Mouse (Mus musculus) embryonic facial prominence, embryonic 11.5 days (tissue): ENCODE measurements around the gene Scd1. TPM values are rescaled to one million over a fixed set of nuclear protein-coding genes. Genes with fewer than 3 reads are reported as not detected.
A peak's percentile ranks its signal among the peaks of the same experiment; 100 is the strongest.

Experiments used
- ATAC-seq: fragments of 200-750 bp; cut with Nextera tagmentation; replicated peaks from 2 replicates; pipeline ENCODE4 v1.8.0; 2017; ENCODE audit warnings: low read depth; ENCODE audit not compliant: insufficient number of reproducible peaks, low FRiP score, low TSS enrichment
- DNase-seq: peaks from one replicate; pipeline ENCODE4 v3.0.0-alpha.2; 2015; ENCODE audit warnings: low spot score
- H3K27ac ChIP-seq: fragments of 300-500 bp; sonication (generic); replicated peaks from 2 replicates; pipeline ENCODE4 v1.5.1; 2014; ENCODE audit warnings: mild to moderate bottlenecking, low read depth, low read length, control low read depth
- H3K27me3 ChIP-seq: fragments of 300-500 bp; sonication (generic); 2 replicates; pipeline ENCODE4 v1.6.1; 2014; ENCODE audit warnings: mild to moderate bottlenecking, low read length, moderate library complexity, mixed read lengths; ENCODE audit not compliant: control insufficient read depth, insufficient read depth
- H3K36me3 ChIP-seq: fragments of 300-500 bp; sonication (generic); replicated peaks from 2 replicates; pipeline ENCODE4 v1.6.1; 2014; ENCODE audit warnings: low read depth, mild to moderate bottlenecking, low read length, moderate library complexity, mixed read lengths; ENCODE audit not compliant: control insufficient read depth, insufficient read depth
- H3K4me1 ChIP-seq: fragments of 300-500 bp; sonication (generic); 2 replicates; pipeline ENCODE4 v1.6.1; 2014; ENCODE audit warnings: low read length, mixed read lengths; ENCODE audit not compliant: control insufficient read depth, insufficient read depth
- H3K4me2 ChIP-seq: fragments of 300-500 bp; sonication (generic); 2 replicates; pipeline ENCODE4 v1.6.1; 2014; ENCODE audit warnings: low read depth, mild to moderate bottlenecking, control low read depth, low read length, moderate library complexity
- H3K4me3 ChIP-seq: fragments of 300-500 bp; sonication (generic); 2 replicates; pipeline ENCODE4 v1.5.1; 2014; ENCODE audit warnings: low read depth, low read length, control low read depth
- H3K9ac ChIP-seq: fragments of 300-500 bp; sonication (generic); replicated peaks from 2 replicates; pipeline ENCODE4 v1.6.1; 2014; ENCODE audit warnings: mild to moderate bottlenecking, control low read depth, low read length
- H3K9me3 ChIP-seq: fragments of 300-500 bp; sonication (generic); replicated peaks from 2 replicates; pipeline ENCODE4 v1.6.1; 2016; ENCODE audit warnings: mild to moderate bottlenecking, low read length, inconsistent platforms, mixed read lengths; ENCODE audit not compliant: control insufficient read depth
- whole genome bisulfite sequencing: fragments of 180-500 bp; shearing (Covaris S2); extraction: QIAGEN DNeasy Blood & Tissue Kit; methylation state at CpG from one replicate; pipeline ENCODE4 v1.1.7; 2014; 5-methylcytosine and 5-hydroxymethylcytosine counted together
- polyA plus RNA-seq: library from polyadenylated mRNA; unstranded; fragments of >200 nt; fragmentation: Nextera tagmentation; extraction: Ambion mirVana; gene quantifications from 2 replicates; pipeline ENCODE4 v1.2.1, GENCODE M21; 2014

Scd1 gene
- polyA plus RNA-seq, 1 experiment from 2014 or later = 14.2 TPM

GRCm38 (mm10) chr19:44427721-44428120 is 20.0 kb upstream of the Scd1 start:
- H3K36me3 ChIP-seq = no peaks in the 10 kb centered on the region
- H3K27ac ChIP-seq = no peak overlapping the region
- no peak overlapping the region for H3K4me2 ChIP-seq
- H3K4me1 ChIP-seq = no peaks in the 10 kb centered on the region
- ATAC-seq = no peak
- no peak overlapping the region for H3K9ac ChIP-seq
- DNase-seq = no peak
- no peak overlapping the region for H3K4me3 ChIP-seq
- WGBS = 77% methylated on average over 1 of the region's 1 CpGs
- no peaks in the 10 kb centered on the region for H3K27me3 ChIP-seq
- H3K9me3 ChIP-seq = no peaks in the 10 kb centered on the region

GRCm38 (mm10) chr19:44422051-44422631 is 14.5 kb upstream of the Scd1 start:
- Histone ChIP-seq H3K9me3 (no peaks in the 10 kb centered on the region), H3K4me3 (no peak overlapping the region), H3K9ac (no peak overlapping the region), H3K36me3 (no peaks in the 10 kb centered on the region), H3K27me3 (no peaks in the 10 kb centered on the region), H3K4me2 (no peak overlapping the region), H3K27ac (no peak overlapping the region), H3K4me1 (no peaks in the 10 kb centered on the region)
- no peak for DNase-seq
- ATAC-seq = no peak
- WGBS = 80% methylated on average over 8 of the region's 8 CpGs

GRCm38 (mm10) chr19:44419530-44419929 is 11.9 kb upstream of the Scd1 start:
- Histone ChIP-seq H3K9ac (no peak overlapping the region), H3K27ac (no peak overlapping the region), H3K4me3 (no peak overlapping the region), H3K4me2 (no peak overlapping the region), H3K36me3 (no peaks in the 10 kb centered on the region), H3K4me1 (no peaks in the 10 kb centered on the region), H3K27me3 (no peaks in the 10 kb centered on the region), H3K9me3 (no peaks in the 10 kb centered on the region)
- no peak for DNase-seq
- ATAC-seq = no peak
- WGBS = 55% methylated on average over 11 of the region's 11 CpGs

- no peak overlapping the region for H3K27ac ChIP-seq
- H3K36me3 ChIP-seq = no peaks in the 10 kb centered on the region
- no peak overlapping the region for H3K4me2 ChIP-seq
- H3K4me1 ChIP-seq = no peaks in the 10 kb centered on the region
- H3K9ac ChIP-seq = no peak overlapping the region
- ATAC-seq = no peak; the same call in 1 of the 2 replicates
- DNase-seq = peak; percentile 87
- whole genome bisulfite sequencing = 21% methylated on average over 4 of the region's 4 CpGs
- H3K4me3 ChIP-seq = no peak overlapping the region
- H3K27me3 ChIP-seq = no peaks in the 10 kb centered on the region
- no peaks in the 10 kb centered on the region for H3K9me3 ChIP-seq
These were observed 11.3 kb upstream of the Scd1 start for GRCm38 (mm10) chr19:44418945-44419344.

GRCm38 (mm10) chr19:44418544-44418943 is 10.9 kb upstream of the Scd1 start:
- no peak for DNase-seq
- H3K27ac ChIP-seq = no peak overlapping the region
- 66% methylated on average over 9 of the region's 9 CpGs for WGBS
- no peaks in the 10 kb centered on the region for H3K4me1 ChIP-seq
- H3K27me3 ChIP-seq = no peaks in the 10 kb centered on the region
- ATAC-seq = no peak
- H3K9me3 ChIP-seq = no peaks in the 10 kb centered on the region
- no peak overlapping the region for H3K9ac ChIP-seq
- no peak overlapping the region for H3K4me2 ChIP-seq
- no peak overlapping the region for H3K4me3 ChIP-seq
- no peaks in the 10 kb centered on the region for H3K36me3 ChIP-seq

- ATAC-seq (no peak), DNase-seq (no peak)
- Histone ChIP-seq H3K27ac (no peak overlapping the region), H3K9me3 (no peaks in the 10 kb centered on the region), H3K27me3 (no peaks in the 10 kb centered on the region), H3K4me3 (no peak overlapping the region), H3K36me3 (no peaks in the 10 kb centered on the region), H3K9ac (no peak overlapping the region), H3K4me1 (no peaks in the 10 kb centered on the region), H3K4me2 (no peak overlapping the region)
- WGBS = 82% methylated on average over 5 of the region's 5 CpGs
These were observed 10.4 kb upstream of the Scd1 start for GRCm38 (mm10) chr19:44418061-44418460.

GRCm38 (mm10) chr19:44417448-44417847 is 9.8 kb upstream of the Scd1 start:
- Histone ChIP-seq H3K9ac (no peak overlapping the region), H3K4me2 (no peak overlapping the region), H3K27ac (no peak overlapping the region), H3K36me3 (no peaks in the 10 kb centered on the region), H3K4me3 (no peak overlapping the region), H3K4me1 (no peaks in the 10 kb centered on the region), H3K9me3 (no peaks in the 10 kb centered on the region), H3K27me3 (no peaks in the 10 kb centered on the region)
- WGBS = 69% methylated on average over 4 of the region's 4 CpGs
- ATAC-seq (no peak), DNase-seq (no peak)

GRCm38 (mm10) chr19:44416240-44416639 is 8.6 kb upstream of the Scd1 start:
- H3K9ac ChIP-seq = no peak overlapping the region
- no peaks in the 10 kb centered on the region for H3K9me3 ChIP-seq
- H3K4me3 ChIP-seq = no peak overlapping the region
- no peak overlapping the region for H3K4me2 ChIP-seq
- 74% methylated on average over 5 of the region's 5 CpGs for WGBS
- ATAC-seq = no peak
- H3K27ac ChIP-seq = no peak overlapping the region
- no peaks in the 10 kb centered on the region for H3K36me3 ChIP-seq
- no peaks in the 10 kb centered on the region for H3K4me1 ChIP-seq
- DNase-seq = no peak
- no peaks in the 10 kb centered on the region for H3K27me3 ChIP-seq
